Mouse (Mus musculus): ENCODE data around the gene Gcn1l1. TPM values are rescaled to one million over a fixed set of nuclear protein-coding genes. Genes with fewer than 3 reads are reported as not detected.

Gene Gcn1l1
- polyA plus RNA-seq, 1 experiment from 2014 or later = 36.3 TPM

DNA sequence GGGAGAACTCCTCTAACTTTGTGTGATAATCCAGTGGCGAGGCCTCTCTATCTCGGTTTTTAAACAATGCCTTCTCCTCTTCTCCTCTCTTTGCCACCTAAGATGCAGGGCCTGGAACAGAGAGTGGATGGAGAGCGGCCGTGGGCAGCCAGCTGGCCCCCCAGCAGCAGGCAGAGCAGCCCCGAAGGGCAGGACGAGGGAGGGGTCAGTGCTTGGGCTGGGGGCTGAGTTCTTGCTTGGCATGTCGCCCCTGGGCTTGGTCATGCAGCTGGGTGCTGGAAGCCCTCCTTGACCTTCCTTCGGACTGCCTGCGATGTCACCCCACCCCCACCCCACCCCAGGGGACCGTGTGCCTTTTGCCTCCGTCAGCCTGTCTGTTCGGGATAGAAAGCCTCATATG is 13.7 kb upstream of the Gcn1l1 start:
- no peak overlapping the region for H3K9ac ChIP-seq
- H3K4me2 ChIP-seq = no peak overlapping the region
- no peaks in the 10 kb centered on the region for H3K9me3 ChIP-seq
- H3K4me3 ChIP-seq = no peak overlapping the region
- H3K27me3 ChIP-seq = no peaks in the 10 kb centered on the region
- WGBS = 82% methylated on average over 12 of the region's 12 CpGs
- H3K4me1 ChIP-seq = peaks cover 19% of the 10 kb centered on the region
- ATAC-seq (ENCODE audit: insufficient number of reproducible peaks, low FRiP score, low TSS enrichment, low read depth) = no peak
- no peak overlapping the region for H3K27ac ChIP-seq
- H3K36me3 ChIP-seq = peaks cover 92% of the 10 kb centered on the region

DNA sequence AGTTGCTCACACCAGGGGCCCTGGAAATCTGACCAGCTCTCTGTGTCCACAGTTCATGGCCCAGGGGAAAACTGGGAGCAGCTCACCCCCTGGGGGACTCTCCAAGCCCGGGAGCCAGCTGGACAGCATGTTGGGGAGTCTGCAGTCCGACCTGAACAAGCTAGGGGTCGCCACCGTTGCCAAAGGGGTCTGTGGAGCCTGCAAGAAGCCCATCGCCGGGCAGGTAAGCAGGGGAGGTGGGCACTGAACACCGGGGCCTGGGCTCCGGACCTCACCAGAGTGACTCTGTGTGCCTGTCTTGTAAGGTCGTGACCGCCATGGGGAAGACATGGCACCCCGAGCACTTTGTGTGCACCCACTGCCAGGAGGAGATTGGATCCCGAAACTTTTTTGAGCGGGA is 13.3 kb upstream of the Gcn1l1 start:
- Histone ChIP-seq H3K36me3 (peaks cover 88% of the 10 kb centered on the region), H3K27me3 (no peaks in the 10 kb centered on the region), H3K4me2 (no peak overlapping the region), H3K4me3 (no peak overlapping the region), H3K4me1 (peaks cover 15% of the 10 kb centered on the region), H3K9ac (no peak overlapping the region), H3K27ac (no peak overlapping the region), H3K9me3 (no peaks in the 10 kb centered on the region)
- ATAC-seq (ENCODE audit: insufficient number of reproducible peaks, low FRiP score, low TSS enrichment, low read depth) = no peak
- WGBS = 85% methylated on average over 13 of the region's 13 CpGs

DNA sequence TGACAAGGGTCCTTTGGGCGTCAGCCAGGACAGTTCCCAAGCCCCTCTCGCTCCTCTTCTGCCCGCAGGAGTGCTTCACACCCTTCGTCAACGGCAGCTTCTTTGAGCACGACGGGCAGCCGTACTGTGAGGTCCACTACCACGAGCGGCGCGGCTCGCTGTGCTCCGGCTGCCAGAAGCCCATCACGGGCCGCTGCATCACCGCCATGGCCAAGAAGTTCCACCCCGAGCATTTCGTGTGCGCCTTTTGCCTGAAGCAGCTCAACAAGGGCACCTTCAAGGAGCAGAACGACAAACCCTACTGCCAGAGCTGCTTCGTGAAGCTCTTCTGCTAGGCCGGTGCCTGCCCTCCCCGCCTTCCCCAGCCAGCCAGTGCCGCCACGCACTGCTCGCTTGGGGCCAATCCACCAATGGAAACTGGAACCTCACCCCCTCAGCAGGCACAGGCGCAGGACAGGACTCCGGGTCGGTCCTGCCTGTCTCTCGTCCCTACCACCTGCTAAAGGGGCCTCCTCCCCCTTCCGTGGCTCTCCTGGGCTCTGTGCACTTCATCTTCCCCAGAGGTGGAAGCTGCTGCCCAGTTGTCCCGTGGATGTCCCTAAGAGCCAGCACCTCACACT is 11.1 kb upstream of the Gcn1l1 start:
- whole genome bisulfite sequencing = 88% methylated on average over 33 of the region's 33 CpGs

DNA sequence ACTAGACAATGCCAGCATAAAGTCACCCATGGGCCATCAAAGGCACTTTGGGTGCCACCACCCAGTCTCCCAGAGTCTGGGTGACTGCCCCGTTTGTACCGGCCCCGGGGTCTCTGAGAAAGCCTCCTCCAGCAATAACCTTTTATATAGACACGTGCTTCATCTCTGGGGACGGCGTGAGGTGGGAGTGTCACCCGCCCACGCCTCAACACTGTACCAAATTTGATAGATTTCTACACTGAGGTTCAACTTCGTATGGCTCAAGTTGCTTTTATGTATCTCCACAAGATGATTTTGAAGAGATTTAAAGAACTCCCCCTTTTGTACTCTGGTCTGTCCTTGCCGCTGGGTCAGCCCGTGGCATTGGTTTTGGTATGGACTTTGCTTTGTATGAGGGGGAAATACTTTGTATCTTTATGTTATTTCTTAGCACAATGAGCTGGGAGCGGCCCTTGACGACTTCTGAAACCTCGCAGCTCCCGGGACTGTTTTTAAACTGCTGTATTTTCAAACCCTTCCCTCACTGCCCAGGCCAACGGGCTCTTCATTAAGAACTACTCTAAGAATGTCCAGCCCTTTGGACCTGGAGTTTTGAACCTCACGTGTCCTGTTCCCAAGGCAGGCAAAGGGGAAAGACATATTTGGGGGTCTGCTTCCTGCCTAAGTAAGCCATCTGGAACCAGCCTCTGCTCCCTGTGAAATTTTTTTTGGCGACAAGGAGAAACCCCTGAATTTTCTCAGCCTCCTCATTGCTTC is 10.3 kb upstream of the Gcn1l1 start:
- Histone ChIP-seq H3K4me1 (peaks cover 8% of the 10 kb centered on the region), H3K9me3 (no peaks in the 10 kb centered on the region), H3K27ac (no peak overlapping the region), H3K4me2 (no peak overlapping the region), H3K36me3 (peaks cover 59% of the 10 kb centered on the region), H3K4me3 (no peak overlapping the region), H3K27me3 (no peaks in the 10 kb centered on the region), H3K9ac (no peak overlapping the region)
- WGBS = 89% methylated on average over 18 of the region's 18 CpGs
- no peak for ATAC-seq (ENCODE audit: insufficient number of reproducible peaks, low FRiP score, low TSS enrichment, low read depth)

More for the DNA sequence above, 11.1 kb upstream of the Gcn1l1 start:
- Histone ChIP-seq H3K9ac (no peak overlapping the region), H3K4me2 (no peak overlapping the region), H3K4me1 (peaks cover 8% of the 10 kb centered on the region), H3K27me3 (no peaks in the 10 kb centered on the region), H3K27ac (no peak overlapping the region), H3K36me3 (peaks cover 67% of the 10 kb centered on the region), H3K9me3 (no peaks in the 10 kb centered on the region), H3K4me3 (no peak overlapping the region)
- ATAC-seq (ENCODE audit: insufficient number of reproducible peaks, low FRiP score, low TSS enrichment, low read depth) = no peak

DNA sequence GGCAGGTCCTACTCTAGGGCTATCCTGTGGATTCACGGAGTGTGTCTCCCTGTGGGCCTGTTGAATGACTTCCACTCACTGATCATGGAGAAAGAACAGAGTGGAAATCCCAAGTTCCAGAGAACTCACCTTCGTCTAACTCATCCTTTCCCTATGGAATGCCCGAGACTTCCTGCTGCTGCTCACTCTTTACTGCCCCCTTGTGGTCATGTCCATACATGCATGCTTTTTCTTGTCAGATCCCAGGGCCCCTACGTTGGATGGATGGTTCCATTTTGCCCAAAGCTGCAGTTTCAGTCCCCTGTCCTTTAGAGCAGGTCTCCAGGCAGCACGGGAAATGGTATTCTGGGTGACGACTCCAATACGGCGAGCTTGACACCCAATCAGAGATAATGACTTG is 8.8 kb upstream of the Gcn1l1 start:
- Histone ChIP-seq H3K9ac (no peak overlapping the region), H3K27ac (peak overlapping the region; percentile 54; the same call in 1 of the 2 replicates), H3K27me3 (no peaks in the 10 kb centered on the region), H3K4me1 (peaks cover 17% of the 10 kb centered on the region), H3K36me3 (peaks cover 52% of the 10 kb centered on the region), H3K4me3 (no peak overlapping the region), H3K4me2 (no peak overlapping the region), H3K9me3 (no peaks in the 10 kb centered on the region)
- 13% methylated on average over 8 of the region's 8 CpGs for WGBS
- ATAC-seq (ENCODE audit: insufficient number of reproducible peaks, low FRiP score, low TSS enrichment, low read depth) = no peak

DNA sequence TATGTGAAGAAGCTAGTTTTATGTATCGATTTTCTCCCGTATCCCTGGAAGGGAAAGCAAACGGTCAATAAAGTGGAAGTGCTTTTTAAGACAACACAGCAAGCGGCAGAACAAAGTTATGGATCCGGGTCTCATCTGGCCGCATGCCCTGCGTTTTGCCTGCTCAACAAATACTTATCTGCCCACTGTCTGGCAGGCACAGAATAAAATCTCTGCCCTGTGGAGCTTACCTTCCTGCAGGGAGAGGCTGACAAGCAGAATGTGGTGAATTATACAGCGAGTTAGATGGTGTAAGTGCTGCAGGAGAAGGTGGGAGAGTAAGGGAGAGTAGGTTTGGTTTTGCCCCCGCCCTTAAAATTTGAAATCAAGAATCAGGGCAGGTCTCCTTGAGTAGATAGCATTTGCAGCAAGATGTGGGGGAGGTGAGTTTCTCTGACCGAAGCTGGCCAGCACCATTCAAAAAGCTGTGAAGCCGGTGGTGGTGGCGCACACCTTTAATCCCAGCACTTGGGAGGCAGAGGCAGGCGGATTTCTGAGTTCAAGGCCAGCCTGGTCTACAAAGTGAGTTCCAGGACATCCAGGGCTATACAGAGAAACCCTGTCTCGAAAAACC is 6.8 kb upstream of the Gcn1l1 start:
- Histone ChIP-seq H3K4me1 (peaks cover 25% of the 10 kb centered on the region), H3K27ac (no peak overlapping the region), H3K27me3 (no peaks in the 10 kb centered on the region), H3K4me2 (no peak overlapping the region), H3K9me3 (no peaks in the 10 kb centered on the region), H3K9ac (no peak overlapping the region), H3K36me3 (peaks cover 52% of the 10 kb centered on the region), H3K4me3 (no peak overlapping the region)
- 89% methylated on average over 14 of the region's 14 CpGs for WGBS
- no peak for ATAC-seq (ENCODE audit: insufficient number of reproducible peaks, low FRiP score, low TSS enrichment, low read depth)

DNA sequence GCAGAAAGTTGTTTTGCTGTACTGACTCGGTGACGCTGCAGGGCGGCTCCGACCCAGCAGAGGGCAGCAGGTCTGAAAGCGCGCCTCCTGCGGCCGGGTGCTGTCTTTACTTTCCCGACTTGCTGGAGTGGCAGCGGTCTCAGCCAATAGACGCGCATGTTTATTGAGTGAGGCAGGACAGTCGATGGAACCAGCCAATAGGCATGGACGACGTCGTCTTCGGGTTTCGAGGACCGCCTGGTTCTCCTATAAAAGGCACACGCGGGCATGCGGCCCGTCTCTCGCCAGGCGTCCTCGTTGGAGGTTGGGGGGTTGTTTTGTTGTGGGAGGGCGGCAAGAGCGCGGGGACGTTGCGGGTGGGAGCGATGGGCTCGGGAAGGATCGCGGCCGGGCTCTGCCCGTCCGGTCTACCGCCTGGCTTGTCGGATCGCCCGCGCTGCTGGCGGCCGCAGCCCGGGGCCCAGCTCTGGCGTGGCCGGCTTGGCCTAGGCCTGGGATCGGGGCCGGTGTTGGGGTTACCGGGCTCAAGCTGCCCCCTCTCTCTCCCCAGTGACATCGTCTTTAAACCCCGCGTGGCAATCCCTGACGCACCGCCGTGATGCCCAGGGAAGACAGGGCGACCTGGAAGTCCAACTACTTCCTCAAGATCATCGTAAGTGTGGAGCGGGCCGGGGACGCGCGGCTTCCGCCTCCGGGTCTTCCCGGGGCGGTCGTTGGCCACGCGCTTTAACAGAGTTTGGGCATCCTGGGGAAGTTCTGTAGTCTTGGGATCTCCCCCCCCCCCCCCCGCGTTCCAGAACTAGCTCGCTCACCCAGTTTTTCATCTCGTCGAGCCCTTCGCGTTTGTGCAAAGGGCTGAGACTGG is 5.6 kb upstream of the Gcn1l1 start, which contains the start of gene Rplp0:
Gene Rplp0, plus strand, starts transcription at position 231 of the 865 bp plus-strand sequence.
- H3K27me3 ChIP-seq = no peaks in the 10 kb centered on the region
- WGBS = under 1% methylated on average over 75 of the region's 78 CpGs
- H3K4me2 ChIP-seq = peak within 1 kb of the TSS; percentile 62
- peak; percentile 96 for ATAC-seq (ENCODE audit: insufficient number of reproducible peaks, low FRiP score, low TSS enrichment, low read depth)
- H3K4me1 ChIP-seq = peaks cover 28% of the 10 kb centered on the region
- peak within 1 kb of the TSS; percentile 90 for H3K27ac ChIP-seq
- H3K36me3 ChIP-seq = peaks cover 51% of the 10 kb centered on the region
- peak within 1 kb of the TSS; percentile 99 for H3K9ac ChIP-seq
- H3K4me3 ChIP-seq = peak within 1 kb of the TSS; percentile 85
- no peaks in the 10 kb centered on the region for H3K9me3 ChIP-seq

DNA sequence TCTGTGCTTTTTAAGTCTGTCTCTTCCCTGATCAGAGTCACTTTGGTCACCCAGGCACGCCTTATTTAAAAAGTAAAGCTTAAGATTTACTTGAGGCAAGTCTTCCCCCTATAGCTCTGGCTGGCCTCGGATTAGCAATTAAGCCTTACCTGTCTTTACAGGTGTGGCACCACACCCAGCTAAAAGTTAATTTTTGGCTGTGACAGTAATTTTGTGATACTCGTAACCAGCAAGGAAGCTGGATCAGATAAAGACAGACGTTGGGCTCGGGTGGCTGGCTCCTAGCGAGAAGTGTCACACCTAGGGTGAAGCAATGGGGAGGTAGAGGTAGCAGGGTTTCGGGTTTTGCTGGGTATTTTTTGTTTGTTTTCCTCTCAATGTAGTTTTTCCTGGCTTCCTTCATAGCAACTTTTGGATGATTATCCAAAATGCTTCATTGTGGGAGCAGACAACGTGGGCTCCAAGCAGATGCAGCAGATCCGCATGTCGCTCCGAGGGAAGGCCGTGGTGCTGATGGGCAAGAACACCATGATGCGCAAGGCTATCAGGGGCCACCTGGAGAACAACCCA is 4.6 kb upstream of the Gcn1l1 start:
- H3K36me3 ChIP-seq = peaks cover 42% of the 10 kb centered on the region
- whole genome bisulfite sequencing = 31% methylated on average over 13 of the region's 13 CpGs
- no peak for ATAC-seq (ENCODE audit: insufficient number of reproducible peaks, low FRiP score, low TSS enrichment, low read depth)
- peak overlapping the region; percentile 99; the same call in 1 of the 2 replicates for H3K9ac ChIP-seq
- H3K27me3 ChIP-seq = no peaks in the 10 kb centered on the region
- H3K9me3 ChIP-seq = no peaks in the 10 kb centered on the region
- H3K27ac ChIP-seq = no peak overlapping the region
- H3K4me3 ChIP-seq = peak overlapping the region; percentile 85
- H3K4me2 ChIP-seq = peak overlapping the region; percentile 62
- H3K4me1 ChIP-seq = peaks cover 34% of the 10 kb centered on the region

DNA sequence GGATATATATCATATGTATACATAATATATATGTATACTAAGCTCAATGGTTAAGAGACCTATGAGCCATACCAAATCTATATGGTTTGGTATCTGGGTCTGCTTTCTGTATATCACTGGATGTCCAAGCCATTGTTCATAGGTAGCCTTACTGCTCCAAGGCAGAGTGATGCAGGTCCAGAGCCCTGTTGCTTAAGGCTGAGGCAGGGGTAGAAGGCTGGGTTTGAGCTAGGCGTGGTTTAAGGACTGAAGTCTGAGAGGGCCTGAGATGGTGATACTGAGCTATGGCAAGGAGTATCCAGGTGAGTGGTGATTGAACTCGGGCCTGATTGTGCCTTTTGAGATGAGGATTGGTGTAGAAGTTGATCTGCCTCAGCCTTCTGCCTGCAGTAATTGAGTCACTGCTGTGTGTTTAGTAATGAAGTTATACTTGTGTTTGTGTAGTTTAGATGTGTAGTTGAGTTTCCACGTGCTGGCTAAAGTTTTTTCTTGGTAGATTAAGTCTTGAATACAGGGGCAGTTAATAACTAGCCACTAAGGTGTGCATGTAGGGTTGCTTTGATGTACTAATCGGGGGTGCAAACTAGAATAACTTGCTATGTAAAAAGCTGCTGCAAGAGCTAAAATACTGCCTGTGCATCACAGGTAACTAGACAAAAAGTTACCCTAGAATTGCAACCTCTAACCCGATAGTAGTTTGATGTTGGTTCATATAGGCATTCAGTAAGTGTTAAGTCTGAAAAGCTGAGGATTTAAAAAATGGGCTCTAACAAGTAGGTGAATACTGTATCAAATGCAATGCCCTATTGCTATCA is 1.1 kb upstream of the Gcn1l1 start:
- WGBS = 39% methylated on average over 5 of the region's 5 CpGs
- no peak for ATAC-seq (ENCODE audit: insufficient number of reproducible peaks, low FRiP score, low TSS enrichment, low read depth)
- H3K27ac ChIP-seq = 0 out of 2 replicates have a peak overlapping the region, but pooled peaks have one; percentile 86
- H3K27me3 ChIP-seq = no peaks in the 10 kb centered on the region
- peaks cover 40% of the 10 kb centered on the region for H3K36me3 ChIP-seq
- H3K9me3 ChIP-seq = no peaks in the 10 kb centered on the region
- H3K4me2 ChIP-seq = 0 out of 2 replicates have a peak overlapping the region, but pooled peaks have one; percentile 83
- H3K4me1 ChIP-seq = peaks cover 37% of the 10 kb centered on the region
- no peak overlapping the region; the same call in 1 of the 2 replicates for H3K4me3 ChIP-seq
- H3K9ac ChIP-seq = no peak overlapping the region

DNA sequence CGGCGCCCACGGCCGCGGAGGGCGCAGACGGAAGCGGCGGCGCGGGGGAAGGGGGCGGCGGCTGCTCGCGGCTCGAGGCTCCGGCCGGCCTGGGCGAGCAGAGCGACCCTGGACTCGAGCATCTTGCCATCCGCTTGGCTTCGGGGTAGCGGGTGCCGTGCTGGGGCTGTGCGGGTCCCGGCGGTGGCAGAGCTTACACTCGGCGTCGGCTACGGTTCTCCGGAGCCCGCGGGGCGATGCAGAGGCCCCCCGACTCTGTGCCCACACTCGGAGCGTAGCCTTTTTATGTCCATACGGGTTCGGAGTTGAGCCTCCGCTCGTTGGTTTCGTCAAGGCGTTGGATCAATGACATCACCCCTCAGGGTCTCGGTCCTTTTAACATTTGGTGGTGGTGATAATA is 349 bp downstream of the Gcn1l1 start:
- Histone ChIP-seq H3K4me3 (peak overlapping the region; percentile 99), H3K9ac (peak overlapping the region; percentile 95), H3K4me2 (peak overlapping the region; percentile 83), H3K27ac (peak overlapping the region; percentile 86), H3K27me3 (no peaks in the 10 kb centered on the region), H3K36me3 (peaks cover 40% of the 10 kb centered on the region), H3K9me3 (no peaks in the 10 kb centered on the region), H3K4me1 (peaks cover 35% of the 10 kb centered on the region)
- no peak for ATAC-seq (ENCODE audit: insufficient number of reproducible peaks, low FRiP score, low TSS enrichment, low read depth)
- WGBS = under 1% methylated on average over 44 of the region's 46 CpGs

All from limb, embryonic 15.5 days (tissue).